Mouse (Mus musculus) CD4-positive, CD25-positive, alpha-beta regulatory T cell, adult 2 months (primary cell): ENCODE results near the gene Gm11060.

Source experiments
- DNase-seq: peaks from one replicate; pipeline ENCODE4 v3.0.0-alpha.2; 2012; ENCODE audit warnings: low read depth, low spot score

The Gm11060 gene

GRCm38 (mm10) chr2:105117669-105118068 is 25.9 kb downstream of the Gm11060 start:
- DNase-seq = no peak

GRCm38 (mm10) chr2:105122216-105122615 is 30.4 kb downstream of the Gm11060 start:
- no peak for DNase-seq

GRCm38 (mm10) chr2:105122886-105123285 is 31.1 kb downstream of the Gm11060 start:
- no peak for DNase-seq

- DNase-seq = no peak
Observed at GRCm38 (mm10) chr2:105123431-105123830, 31.6 kb downstream of the Gm11060 start.

GRCm38 (mm10) chr2:105123881-105124280 is 32.1 kb downstream of the Gm11060 start:
- DNase-seq = no peak

GRCm38 (mm10) chr2:105124391-105124790 is 32.6 kb downstream of the Gm11060 start:
- DNase-seq = no peak

GRCm38 (mm10) chr2:105125205-105125604 is 33.4 kb downstream of the Gm11060 start:
- no peak for DNase-seq

GRCm38 (mm10) chr2:105125641-105126040 is 33.8 kb downstream of the Gm11060 start:
- no peak for DNase-seq

- DNase-seq = no peak
Observed at GRCm38 (mm10) chr2:105126279-105126678, 34.5 kb downstream of the Gm11060 start, which contains the start of gene Wt1. Wt1 (plus strand) TSS chr2:105126529.

- DNase-seq = no peak
Observed at GRCm38 (mm10) chr2:105126691-105127530, 35.1 kb downstream of the Gm11060 start.

- DNase-seq = no peak
Observed at GRCm38 (mm10) chr2:105127531-105128480, 36.0 kb downstream of the Gm11060 start.

- no peak for DNase-seq
Observed at GRCm38 (mm10) chr2:105128564-105128963, 36.7 kb downstream of the Gm11060 start.

- DNase-seq = peak; percentile 9
Observed at GRCm38 (mm10) chr2:105130351-105131060, 38.7 kb downstream of the Gm11060 start.

GRCm38 (mm10) chr2:105131061-105131810 is 39.4 kb downstream of the Gm11060 start:
- no peak for DNase-seq

GRCm38 (mm10) chr2:105131811-105132100 is 39.9 kb downstream of the Gm11060 start:
- no peak for DNase-seq

- no peak for DNase-seq
Observed at GRCm38 (mm10) chr2:105132300-105132699, 40.5 kb downstream of the Gm11060 start.

GRCm38 (mm10) chr2:105132933-105133795 is 41.3 kb downstream of the Gm11060 start:
- no peak for DNase-seq

GRCm38 (mm10) chr2:105134296-105134695 is 42.5 kb downstream of the Gm11060 start:
- DNase-seq = no peak

GRCm38 (mm10) chr2:105139471-105139870 is 47.7 kb downstream of the Gm11060 start:
- no peak for DNase-seq

GRCm38 (mm10) chr2:105141371-105141770 is 49.6 kb downstream of the Gm11060 start:
- no peak for DNase-seq
